Mouse (Mus musculus): ENCODE results near the gene Trim8. TPM values are rescaled to one million over a fixed set of nuclear protein-coding genes. Genes with fewer than 3 reads are reported as not detected.
A peak's percentile ranks its signal among the peaks of the same experiment; 100 is the strongest.

Gene Trim8
- total and polyA plus RNA-seq, 3 experiments: 24.1 to 39.8 (median 39.2) TPM

GRCm38 (mm10) chr19:46524152-46524544, 22.6 kb downstream of the Trim8 start:
- intact Hi-C loops (cut with DNase I): loop anchor here (1.0 to 2.0 kb wide), 2 partner anchors 20 to 67 kb away; no protein-coding TSS in a partner anchor
- Histone ChIP-seq H3K4me3 (peak overlapping the region; percentile 28), H3K27me3 (ENCODE audit: control insufficient read depth, insufficient read depth, low read length) (no peaks in the 10 kb centered on the region), H3K9ac (ENCODE audit: low read depth, low read length) (peak overlapping the region; percentile 2; the same call in 1 of the 2 replicates), H3K4me1 (ENCODE audit: control insufficient read depth, insufficient read depth, low read length) (peaks cover 35% of the 10 kb centered on the region), H3K27ac (peak overlapping the region; percentile 84), H3K79me2 (replicated peaks; ENCODE audit: control insufficient read depth, insufficient read depth, low read length) (no peaks in the 10 kb centered on the region), H3K36me3 (ENCODE audit: control insufficient read depth, insufficient read depth, low read length) (no peaks in the 10 kb centered on the region)
- no peak for DNase-seq
- 10% methylated on average over 6 of the region's 6 CpGs for WGBS
- TF ChIP-seq POLR2A (IDR thresholded peaks at IDR 0.05; ENCODE audit: insufficient read depth, low read depth, low read length) (no peak), CTCF (IDR thresholded peaks at IDR 0.05) (no peak), EP300 (IDR thresholded peaks at IDR 0.05; ENCODE audit: insufficient read depth, low read depth, low read length) (no peak)

DNA sequence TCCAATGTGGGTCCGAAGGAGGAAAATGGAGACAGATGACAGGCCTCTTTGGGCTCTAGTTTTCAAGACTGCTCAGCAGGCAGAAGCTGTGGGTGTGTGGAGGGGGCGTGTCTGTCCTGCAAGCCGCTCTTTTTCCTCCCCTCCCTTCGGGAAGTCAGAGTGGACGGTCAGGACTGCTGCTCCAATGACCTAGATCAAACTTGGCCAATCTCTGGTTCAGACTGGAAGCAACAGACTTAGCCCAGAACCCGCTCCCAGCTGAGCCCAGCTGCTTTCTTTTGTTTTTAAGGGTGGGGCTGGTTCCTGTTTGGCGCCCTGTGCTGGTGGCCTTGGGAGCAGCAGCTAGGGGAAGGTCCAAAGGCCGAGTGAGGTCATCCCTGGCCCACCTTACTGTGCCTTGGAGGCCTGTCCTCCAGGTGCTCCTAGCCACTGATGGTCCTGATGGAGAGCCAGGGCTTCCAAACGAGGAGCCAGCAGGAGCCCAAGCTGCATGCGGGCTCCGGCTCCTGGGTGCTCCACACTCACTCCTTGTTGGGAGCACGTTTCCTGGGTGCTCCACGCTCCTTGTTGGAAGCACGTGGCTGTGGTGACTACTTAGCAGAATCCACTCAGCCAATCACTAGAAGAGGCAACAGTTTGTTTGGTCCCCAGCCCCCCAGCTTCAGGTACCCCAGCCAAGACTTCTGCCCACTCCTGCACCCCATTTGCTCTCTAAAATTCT, 23.3 kb downstream of the Trim8 start:
- peak overlapping the region; percentile 84 for H3K27ac ChIP-seq
- peak; percentile 84 to 90 for DNase-seq
- H3K27me3 ChIP-seq (ENCODE audit: control insufficient read depth, insufficient read depth, low read length): no peaks in the 10 kb centered on the region
- no peak overlapping the region for H3K9ac ChIP-seq (ENCODE audit: low read depth, low read length)
- WGBS: 13% methylated on average over 14 of the region's 14 CpGs
- H3K79me2 ChIP-seq (replicated peaks; ENCODE audit: control insufficient read depth, insufficient read depth, low read length): no peaks in the 10 kb centered on the region
- TF ChIP-seq POLR2A (IDR thresholded peaks at IDR 0.05; ENCODE audit: insufficient read depth, low read depth, low read length) (0 out of 2 replicates have a peak, but pooled peaks have one; percentile 22), CTCF (IDR thresholded peaks at IDR 0.05) (peak; percentile 71), EP300 (IDR thresholded peaks at IDR 0.05; ENCODE audit: insufficient read depth, low read depth, low read length) (peak; percentile 97)
- no peaks in the 10 kb centered on the region for H3K36me3 ChIP-seq (ENCODE audit: control insufficient read depth, insufficient read depth, low read length)
- H3K4me3 ChIP-seq: peak overlapping the region; percentile 28; the same call in 1 of the 2 replicates
- intact Hi-C loops (cut with DNase I): loop anchor here (1.0 to 2.0 kb wide), 2 partner anchors 20 to 68 kb away; no protein-coding TSS in a partner anchor
- H3K4me1 ChIP-seq (ENCODE audit: control insufficient read depth, insufficient read depth, low read length): peaks cover 34% of the 10 kb centered on the region

DNA sequence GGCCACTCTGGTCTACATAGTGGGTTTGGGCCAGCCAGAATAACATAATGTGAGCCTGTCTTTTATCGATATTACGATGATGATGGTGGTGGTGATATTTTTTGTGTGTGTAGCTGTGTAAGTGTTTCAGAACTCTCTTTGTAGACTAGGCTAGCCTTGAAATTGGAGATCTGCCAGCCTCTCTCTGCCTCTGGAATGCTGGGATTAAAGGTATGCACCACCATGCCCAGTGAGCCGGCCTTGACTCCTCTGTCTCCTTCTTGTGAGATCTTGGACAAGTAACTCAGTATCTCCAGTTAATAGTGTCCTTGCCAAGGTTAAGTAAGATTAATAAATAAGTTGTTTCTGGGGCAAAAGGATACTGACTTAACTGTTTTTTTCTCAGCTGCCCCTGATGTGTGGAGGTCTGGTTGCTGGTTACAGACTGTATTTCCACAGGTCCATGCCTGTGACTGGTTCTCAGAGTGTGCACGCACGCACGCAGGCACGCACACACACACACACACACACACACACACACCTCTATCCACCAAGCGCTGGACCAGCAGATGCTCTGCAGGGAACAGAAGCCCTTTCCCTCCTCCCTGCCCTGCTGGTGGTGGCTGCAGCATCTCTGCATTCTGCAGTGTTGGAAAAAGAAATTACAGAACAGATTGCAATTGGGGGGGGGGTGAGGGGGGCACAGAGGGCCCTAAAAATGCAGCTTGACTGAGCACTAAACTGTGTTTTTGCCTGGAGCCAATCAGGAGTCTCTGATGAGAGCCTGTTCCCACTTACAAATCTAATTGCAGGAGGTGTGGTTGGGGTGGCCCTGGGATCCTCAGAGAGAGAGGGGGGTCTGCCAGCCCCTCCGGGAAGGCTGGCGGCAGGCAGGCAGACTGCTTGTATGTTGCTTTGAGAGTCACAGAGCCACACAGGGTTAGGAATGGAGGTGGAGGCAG, 24.5 kb downstream of the Trim8 start:
- Histone ChIP-seq H3K36me3 (ENCODE audit: control insufficient read depth, insufficient read depth, low read length) (no peaks in the 10 kb centered on the region), H3K27me3 (ENCODE audit: control insufficient read depth, insufficient read depth, low read length) (no peaks in the 10 kb centered on the region), H3K27ac (peak overlapping the region; percentile 84), H3K4me3 (no peak overlapping the region), H3K79me2 (replicated peaks; ENCODE audit: control insufficient read depth, insufficient read depth, low read length) (no peaks in the 10 kb centered on the region), H3K9ac (ENCODE audit: low read depth, low read length) (no peak overlapping the region), H3K4me1 (ENCODE audit: control insufficient read depth, insufficient read depth, low read length) (peaks cover 34% of the 10 kb centered on the region)
- no peak for DNase-seq
- TF ChIP-seq POLR2A (IDR thresholded peaks at IDR 0.05; ENCODE audit: insufficient read depth, low read depth, low read length): no peak
- TF ChIP-seq EP300 (IDR thresholded peaks at IDR 0.05; ENCODE audit: insufficient read depth, low read depth, low read length): no peak
- TF ChIP-seq CTCF (IDR thresholded peaks at IDR 0.05): no peak
- WGBS: 77% methylated on average over 10 of the region's 10 CpGs
- intact Hi-C loops (cut with DNase I): loop anchor here (2.0 kb wide), 1 partner anchor 69 kb away; no protein-coding TSS in a partner anchor

DNA sequence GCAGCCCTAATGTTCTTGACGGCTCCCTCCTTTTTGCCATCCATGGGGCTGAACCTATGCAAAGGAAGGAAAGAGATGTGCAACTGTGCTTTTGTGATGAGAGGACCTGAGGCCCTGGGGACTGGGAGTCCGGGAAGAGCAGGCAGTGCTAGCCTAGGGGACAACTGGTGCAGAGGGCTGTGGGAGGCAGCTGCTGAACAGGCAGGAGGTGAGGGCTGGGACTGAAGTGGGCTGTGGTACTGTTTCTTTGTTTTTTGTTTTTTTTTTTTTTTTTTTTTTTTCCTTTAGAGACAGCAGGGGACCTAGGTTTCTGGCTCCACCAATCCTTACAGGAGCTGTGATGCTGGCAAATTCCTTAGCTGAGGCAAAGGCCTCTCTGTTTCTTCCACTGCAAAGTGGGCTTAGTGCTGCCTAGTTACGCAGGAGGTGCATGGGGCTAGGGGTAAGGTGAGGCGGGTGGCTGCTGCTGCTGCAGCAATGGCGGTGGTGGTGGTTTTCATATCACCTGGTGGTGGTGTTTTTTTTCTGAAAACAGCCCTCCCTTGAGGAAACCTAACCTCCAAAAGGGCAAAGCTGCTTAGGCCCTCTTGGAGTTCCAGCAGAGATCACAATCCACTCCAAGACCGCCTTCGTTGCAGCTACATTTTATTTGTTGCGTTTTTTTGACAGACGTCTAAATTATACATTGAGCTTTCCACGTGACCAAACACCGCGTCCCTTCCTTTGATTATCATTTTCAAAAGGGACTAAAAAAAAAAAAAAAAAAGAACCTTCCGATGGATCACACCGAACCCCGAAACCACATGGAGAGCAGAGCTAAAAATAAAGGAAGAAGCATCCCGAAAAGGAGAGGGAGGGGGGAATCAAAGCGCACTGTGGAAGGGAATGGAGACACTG, 26.4 kb downstream of the Trim8 start:
- TF ChIP-seq EP300 (IDR thresholded peaks at IDR 0.05; ENCODE audit: insufficient read depth, low read depth, low read length): no peak
- TF ChIP-seq CTCF (IDR thresholded peaks at IDR 0.05): no peak
- TF ChIP-seq POLR2A (IDR thresholded peaks at IDR 0.05; ENCODE audit: insufficient read depth, low read depth, low read length): no peak
- 29% methylated on average over 17 of the region's 17 CpGs for WGBS
- Histone ChIP-seq H3K27ac (peak overlapping the region; percentile 97), H3K4me1 (ENCODE audit: control insufficient read depth, insufficient read depth, low read length) (peaks cover 30% of the 10 kb centered on the region), H3K79me2 (replicated peaks; ENCODE audit: control insufficient read depth, insufficient read depth, low read length) (no peaks in the 10 kb centered on the region), H3K36me3 (ENCODE audit: control insufficient read depth, insufficient read depth, low read length) (no peaks in the 10 kb centered on the region), H3K4me3 (no peak overlapping the region), H3K27me3 (ENCODE audit: control insufficient read depth, insufficient read depth, low read length) (no peaks in the 10 kb centered on the region), H3K9ac (ENCODE audit: low read depth, low read length) (no peak overlapping the region; the same call in 1 of the 2 replicates)
- DNase-seq: no peak
- intact Hi-C loops (cut with DNase I): no loop called here

DNA sequence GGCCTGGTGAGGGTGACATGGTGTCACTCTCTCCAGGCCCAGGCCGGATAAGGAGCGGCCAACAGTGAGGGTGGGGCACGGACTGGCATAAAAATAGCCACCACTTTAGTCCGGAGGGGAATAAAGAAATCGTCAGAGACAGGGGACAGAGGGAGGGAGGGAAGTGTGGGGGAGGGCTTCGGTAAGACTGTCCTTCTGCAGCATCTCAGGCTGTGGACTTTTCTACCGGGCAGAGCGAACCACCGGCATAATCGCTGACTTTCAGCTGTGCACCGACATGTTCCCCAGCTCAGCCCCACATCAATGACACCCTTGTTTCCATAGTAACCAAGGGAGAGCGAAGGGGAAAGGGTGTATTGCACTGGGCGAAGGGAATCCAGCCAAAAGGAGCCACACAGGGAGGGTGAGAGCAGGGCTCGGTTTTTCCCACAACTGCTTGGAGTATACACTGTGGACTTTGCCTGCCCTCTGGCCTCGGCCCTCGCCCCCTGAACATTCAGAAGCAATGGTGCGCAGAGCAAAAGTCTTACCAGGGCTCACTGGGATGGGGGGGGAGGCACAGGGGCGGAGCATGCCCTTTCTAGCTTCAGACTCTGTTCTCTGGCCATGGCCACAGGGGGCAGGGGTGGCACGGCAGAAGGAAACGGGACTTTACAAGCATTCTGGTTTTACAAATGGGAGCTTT, 27.2 kb downstream of the Trim8 start:
- H3K27ac ChIP-seq: peak overlapping the region; percentile 97
- peak overlapping the region; percentile 52 for H3K4me3 ChIP-seq
- intact Hi-C loops (cut with DNase I): no loop called here
- DNase-seq: peak; percentile 74 to 86
- no peaks in the 10 kb centered on the region for H3K36me3 ChIP-seq (ENCODE audit: control insufficient read depth, insufficient read depth, low read length)
- peak overlapping the region; percentile 72 for H3K9ac ChIP-seq (ENCODE audit: low read depth, low read length)
- no peaks in the 10 kb centered on the region for H3K79me2 ChIP-seq (replicated peaks; ENCODE audit: control insufficient read depth, insufficient read depth, low read length)
- peaks cover 23% of the 10 kb centered on the region for H3K4me1 ChIP-seq (ENCODE audit: control insufficient read depth, insufficient read depth, low read length)
- no peaks in the 10 kb centered on the region for H3K27me3 ChIP-seq (ENCODE audit: control insufficient read depth, insufficient read depth, low read length)
- WGBS: 3% methylated on average over 20 of the region's 20 CpGs
- TF ChIP-seq CTCF (IDR thresholded peaks at IDR 0.05) (peak; percentile 62), POLR2A (IDR thresholded peaks at IDR 0.05; ENCODE audit: insufficient read depth, low read depth, low read length) (peak; percentile 65), EP300 (IDR thresholded peaks at IDR 0.05; ENCODE audit: insufficient read depth, low read depth, low read length) (peak; percentile 67)
